17 mouse cellular contexts compared by ENCODE assay signal in the genomic region with DNA sequence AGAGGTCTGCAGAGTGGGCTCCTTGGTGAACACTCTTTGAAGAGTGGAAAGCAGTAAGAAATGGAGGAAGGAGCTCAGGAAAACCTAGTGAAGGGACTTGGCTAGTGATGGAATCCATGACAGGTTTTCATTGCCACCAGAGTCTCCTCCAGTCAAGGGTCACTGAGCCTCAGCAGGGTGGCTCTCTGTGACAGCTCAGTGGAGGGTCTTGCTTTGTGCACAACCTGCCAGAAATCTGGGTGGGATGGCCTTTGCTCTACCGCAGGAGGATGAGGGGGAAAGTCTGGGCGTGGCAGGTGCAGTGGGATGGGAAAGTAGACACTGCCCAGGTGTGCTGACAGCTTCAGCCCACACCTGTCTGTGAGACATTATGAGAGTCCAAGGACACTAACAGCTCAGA. TPM values are rescaled to one million over a fixed set of nuclear protein-coding genes. Genes with fewer than 3 reads are reported as not detected.
A peak's percentile ranks its signal among the peaks of the same experiment; 100 is the strongest.
DNase-seq lines count a peak whose midpoint lies in the region; ATAC-seq lines count a peak whose summit lies in the region.
"Had no signal": no experiment of that assay in that cellular context is flagged by ENCODE, and none has a peak within 500 bp of the region (broad histone marks: within the 10 kb centered on the region; RNA-seq: fewer than 3 reads in every experiment).

No protein-coding gene starts in this region.

- peak overlapping the region; percentile 39; the same call in 1 of the 2 replicates for H3K9ac ChIP-seq in heart, embryonic 12.5 days
- no peak overlapping the region for H3K9ac ChIP-seq in kidney, embryonic 16.5 days (replicated peaks; ENCODE audit: low read length)
- no peak overlapping the region for H3K9ac ChIP-seq in liver, embryonic 12.5 days
- H3K9ac ChIP-seq: forebrain, postnatal 0 days; hindbrain, embryonic 14.5 days; limb, embryonic 13.5 days had no signal

- H3K27me3 ChIP-seq in heart, embryonic 12.5 days (replicated peaks), result no peaks in the 10 kb centered on the region
- H3K27me3 ChIP-seq in kidney, embryonic 16.5 days (ENCODE audit: insufficient read depth, low read length), result peaks cover 21% of the 10 kb centered on the region
- H3K27me3 ChIP-seq in liver, embryonic 12.5 days (replicated peaks), result peaks cover 44% of the 10 kb centered on the region

- no peak for ATAC-seq in heart, embryonic 12.5 days (ENCODE audit: insufficient number of reproducible peaks, low FRiP score)
- ATAC-seq in kidney, embryonic 16.5 days (ENCODE audit: low FRiP score, low TSS enrichment), result peak; percentile 39; the same call in 1 of the 2 replicates
- ATAC-seq in liver, embryonic 12.5 days, result no peak
- ATAC-seq: forebrain, postnatal 0 days had no signal

- peaks cover 38% of the 10 kb centered on the region for H3K4me1 ChIP-seq in heart, embryonic 12.5 days (replicated peaks)
- peaks cover 23% of the 10 kb centered on the region; the same call in 1 of the 2 replicates for H3K4me1 ChIP-seq in kidney, embryonic 16.5 days (ENCODE audit: insufficient read depth, low read length)
- peaks cover 21% of the 10 kb centered on the region for H3K4me1 ChIP-seq in liver, embryonic 12.5 days

- 0 out of 2 replicates have a peak, but pooled peaks cover 5% of the 10 kb centered on the region for H3K36me3 ChIP-seq in heart, embryonic 12.5 days
- H3K36me3 ChIP-seq in kidney, embryonic 16.5 days (ENCODE audit: insufficient read depth, low read length), result no peaks in the 10 kb centered on the region
- no peaks in the 10 kb centered on the region for H3K36me3 ChIP-seq in liver, embryonic 12.5 days
- H3K36me3 ChIP-seq: G1E; limb, embryonic 13.5 days had no signal

- no peak overlapping the region for H3K27ac ChIP-seq in heart, embryonic 12.5 days (ENCODE audit: poor library complexity, severe bottlenecking)
- H3K27ac ChIP-seq in kidney, embryonic 16.5 days (ENCODE audit: low read length), result no peak overlapping the region
- H3K27ac ChIP-seq in liver, embryonic 12.5 days, result no peak overlapping the region
- H3K27ac ChIP-seq: hindbrain, embryonic 14.5 days; left cerebral cortex, adult 2 months; limb, embryonic 13.5 days had no signal

- no peak for DNase-seq in heart, postnatal 4 days
- no peak for DNase-seq in kidney, adult 9 months
- DNase-seq in embryo, embryonic 10.5 days (ENCODE audit: low spot score), result peak; percentile 80
- DNase-seq in retina, postnatal 1 day, result peak; percentile 56
- DNase-seq in urinary bladder, postnatal 25 days (ENCODE audit: low spot score), result no peak
- DNase-seq: cerebellum, adult 2 months; forebrain, postnatal 0 days; gastrocnemius, postnatal 25 days; lung, adult 18-20 months; thymus, adult 18-20 months had no signal

- 20% methylated on average over 2 of the region's 2 CpGs for WGBS in heart, embryonic 12.5 days
- 10% methylated on average over 2 of the region's 2 CpGs for WGBS in kidney, embryonic 16.5 days
- 25% methylated on average over 2 of the region's 2 CpGs for WGBS in liver, embryonic 12.5 days (ENCODE audit: insufficient replicate concordance)

- H3K9me3 ChIP-seq in heart, embryonic 12.5 days (replicated peaks), result no peaks in the 10 kb centered on the region
- H3K9me3 ChIP-seq in kidney, embryonic 16.5 days (ENCODE audit: low read length), result no peaks in the 10 kb centered on the region
- no peaks in the 10 kb centered on the region for H3K9me3 ChIP-seq in liver, embryonic 12.5 days (replicated peaks)
- H3K9me3 ChIP-seq: limb, embryonic 13.5 days had no signal

- H3K4me2 ChIP-seq in heart, embryonic 12.5 days, result peak overlapping the region; percentile 40; the same call in 1 of the 2 replicates
- no peak overlapping the region for H3K4me2 ChIP-seq in kidney, embryonic 16.5 days (replicated peaks; ENCODE audit: low read depth, low read length)
- H3K4me2 ChIP-seq in liver, embryonic 12.5 days, result no peak overlapping the region
- H3K4me2 ChIP-seq: hindbrain, embryonic 14.5 days; limb, embryonic 13.5 days had no signal

- H3K4me3 ChIP-seq in heart, embryonic 12.5 days, result no peak overlapping the region
- H3K4me3 ChIP-seq in kidney, embryonic 16.5 days (ENCODE audit: low read length), result no peak overlapping the region
- no peak overlapping the region for H3K4me3 ChIP-seq in liver, embryonic 12.5 days
- H3K4me3 ChIP-seq: left cerebral cortex, adult 2 months; limb, embryonic 13.5 days had no signal

RNA-seq across cellular contexts. Expression of a gene that starts 4.4 kb away (rescaled TPM):
- 48.7 and 55.8 TPM in 2 replicates for polyA plus RNA-seq in heart, embryonic 12.5 days (2016; fragmentation: Nextera tagmentation; extraction: Ambion mirVana)
- 100 to 1,000 TPM; 361 to 388 TPM for total RNA-seq in heart, postnatal 4 days (2021)
- polyA plus RNA-seq in kidney, embryonic 16.5 days (2015; fragmentation: Nextera tagmentation; extraction: Ambion mirVana), result 5.3 TPM in 2 replicates
- 2.1 and 2.3 TPM in 2 replicates for polyA plus RNA-seq in liver, embryonic 12.5 days (2016; fragmentation: Nextera tagmentation; extraction: Ambion mirVana)
- polyA plus RNA-seq: G1E had no signal

RNA-seq across cellular contexts. Expression of a gene that starts 49.2 kb away (rescaled TPM):
- 28.2 and 30.2 TPM in 2 replicates for polyA plus RNA-seq in heart, embryonic 12.5 days (2016; fragmentation: Nextera tagmentation; extraction: Ambion mirVana)
- 10 to 100 TPM; 12.5 to 14.1 TPM for total RNA-seq in heart, postnatal 4 days (2021)
- polyA plus RNA-seq in kidney, embryonic 16.5 days (2015; fragmentation: Nextera tagmentation; extraction: Ambion mirVana), result 32.3 and 37.3 TPM in 2 replicates
- polyA plus RNA-seq in liver, embryonic 12.5 days (2016; fragmentation: Nextera tagmentation; extraction: Ambion mirVana), result 19.3 and 24.3 TPM in 2 replicates

Comparison
In these comparisons a context has a peak if more than half of its experiments do, and no peak if none do; other contexts are left out.
1. DNase-seq: peak in embryo, embryonic 10.5 days (single experiment) and retina, postnatal 1 day (single experiment); none in heart, postnatal 4 days (single experiment), kidney, adult 9 months (single experiment) and urinary bladder, postnatal 25 days (single experiment).